11 mouse cellular contexts compared by ENCODE assay signal in the genomic region with DNA sequence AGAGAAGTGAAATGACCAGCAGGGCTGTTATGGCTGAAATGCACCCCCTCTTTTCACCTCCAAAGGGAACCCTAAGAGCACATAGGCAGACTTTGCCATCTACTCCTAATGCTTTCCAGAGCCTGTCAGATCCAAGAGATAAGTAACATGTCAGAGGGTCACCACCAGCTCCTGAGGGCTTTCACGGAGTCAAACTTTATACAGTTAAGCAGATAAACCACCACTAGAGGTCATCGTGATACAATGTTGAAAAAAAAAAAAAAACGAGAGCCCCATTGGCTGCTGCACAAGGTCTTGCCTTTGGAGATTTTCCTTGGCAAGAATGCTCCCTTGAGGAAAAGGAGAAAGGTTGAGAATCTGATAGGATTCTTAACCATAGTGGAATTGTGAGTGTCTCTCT. TPM values are rescaled to one million over a fixed set of nuclear protein-coding genes. Genes with fewer than 3 reads are reported as not detected.
DNase-seq lines count a peak whose midpoint lies in the region; ATAC-seq lines count a peak whose summit lies in the region.
"Had no signal": no experiment of that assay in that cellular context is flagged by ENCODE, and none has a peak within 500 bp of the region (broad histone marks: within the 10 kb centered on the region; RNA-seq: fewer than 3 reads in every experiment).

No protein-coding gene starts in this region.

- no peaks in the 10 kb centered on the region for H3K36me3 ChIP-seq in hindbrain, embryonic 14.5 days (replicated peaks; ENCODE audit: control insufficient read depth, insufficient read depth)
- H3K36me3 ChIP-seq in hindbrain, embryonic 12.5 days, result no peaks in the 10 kb centered on the region
- H3K36me3 ChIP-seq in embryonic facial prominence, embryonic 13.5 days, result no peaks in the 10 kb centered on the region
- H3K36me3 ChIP-seq: hindbrain, embryonic 15.5 days had no signal

- peak; percentile 33 for DNase-seq in hindbrain, embryonic 14.5 days (ENCODE audit: low spot score)
- DNase-seq in 416B (ENCODE audit: low read depth) (peak; percentile 47), MN1 (ENCODE audit: low spot score) (peak; percentile 58)
- no peak for DNase-seq in lung, postnatal 14 days
- no peak for DNase-seq in ovary, postnatal 10 days (ENCODE audit: low spot score)
- DNase-seq: gastrocnemius, postnatal 36 days; lung, postnatal 10 days had no signal

- no peak overlapping the region for H3K27ac ChIP-seq in hindbrain, embryonic 14.5 days
- no peak overlapping the region for H3K27ac ChIP-seq in hindbrain, embryonic 12.5 days
- no peak overlapping the region for H3K27ac ChIP-seq in embryonic facial prominence, embryonic 13.5 days
- H3K27ac ChIP-seq: hindbrain, embryonic 15.5 days had no signal

- no peak overlapping the region for H3K4me3 ChIP-seq in hindbrain, embryonic 14.5 days (replicated peaks; ENCODE audit: low read length)
- no peak overlapping the region for H3K4me3 ChIP-seq in hindbrain, embryonic 12.5 days
- no peak overlapping the region for H3K4me3 ChIP-seq in embryonic facial prominence, embryonic 13.5 days
- H3K4me3 ChIP-seq: hindbrain, embryonic 15.5 days had no signal

- H3K4me2 ChIP-seq in hindbrain, embryonic 14.5 days (replicated peaks), result no peak overlapping the region
- H3K4me2 ChIP-seq in hindbrain, embryonic 12.5 days (replicated peaks), result no peak overlapping the region
- H3K4me2 ChIP-seq in embryonic facial prominence, embryonic 13.5 days, result no peak overlapping the region
- H3K4me2 ChIP-seq: hindbrain, embryonic 15.5 days had no signal

- H3K9me3 ChIP-seq in hindbrain, embryonic 14.5 days (ENCODE audit: control insufficient read depth, low read length), result no peaks in the 10 kb centered on the region
- no peaks in the 10 kb centered on the region for H3K9me3 ChIP-seq in hindbrain, embryonic 12.5 days (replicated peaks)
- H3K9me3 ChIP-seq in embryonic facial prominence, embryonic 13.5 days, result no peaks in the 10 kb centered on the region
- H3K9me3 ChIP-seq: hindbrain, embryonic 15.5 days had no signal

- no peak for ATAC-seq in hindbrain, embryonic 14.5 days (ENCODE audit: low FRiP score)
- ATAC-seq in hindbrain, embryonic 12.5 days (ENCODE audit: low FRiP score), result no peak
- no peak for ATAC-seq in embryonic facial prominence, embryonic 13.5 days (ENCODE audit: insufficient number of reproducible peaks, insufficient read depth, low FRiP score, low TSS enrichment, low read depth)
- no peak for ATAC-seq in megakaryocyte, adult 5-6 weeks (ENCODE audit: poor library complexity, severe bottlenecking)

- H3K9ac ChIP-seq in hindbrain, embryonic 14.5 days, result no peak overlapping the region
- no peak overlapping the region for H3K9ac ChIP-seq in hindbrain, embryonic 12.5 days
- H3K9ac ChIP-seq in embryonic facial prominence, embryonic 13.5 days, result 0 out of 2 replicates have a peak overlapping the region, but pooled peaks have one; percentile 11
- H3K9ac ChIP-seq: hindbrain, embryonic 15.5 days had no signal

- peaks cover 15% of the 10 kb centered on the region for H3K4me1 ChIP-seq in hindbrain, embryonic 14.5 days (replicated peaks; ENCODE audit: control insufficient read depth, insufficient read depth, low read length)
- H3K4me1 ChIP-seq in hindbrain, embryonic 12.5 days, result peaks cover 24% of the 10 kb centered on the region
- H3K4me1 ChIP-seq in embryonic facial prominence, embryonic 13.5 days, result peaks cover 12% of the 10 kb centered on the region

- WGBS in hindbrain, embryonic 14.5 days, result 0% methylated on average over 3 of the region's 3 CpGs
- WGBS in hindbrain, embryonic 12.5 days, result 0% methylated on average over 3 of the region's 3 CpGs
- WGBS in embryonic facial prominence, embryonic 13.5 days, result 2% methylated on average over 3 of the region's 3 CpGs

- no peaks in the 10 kb centered on the region; the same call in 1 of the 2 replicates for H3K27me3 ChIP-seq in hindbrain, embryonic 14.5 days (ENCODE audit: control insufficient read depth, insufficient read depth, low read length)
- H3K27me3 ChIP-seq in hindbrain, embryonic 12.5 days, result peaks cover 5% of the 10 kb centered on the region
- peaks cover 5% of the 10 kb centered on the region; the same call in 1 of the 2 replicates for H3K27me3 ChIP-seq in embryonic facial prominence, embryonic 13.5 days

RNA-seq across cellular contexts. Expression of a gene that starts 1.8 kb away (rescaled TPM):
- 1.4 and 1.5 TPM in 2 replicates for polyA plus RNA-seq in hindbrain, embryonic 14.5 days (2014; fragmentation: Nextera tagmentation; extraction: Ambion mirVana)
- 1.5 and 2.0 TPM in 2 replicates for polyA plus RNA-seq in hindbrain, embryonic 12.5 days (2016; fragmentation: Nextera tagmentation; extraction: Ambion mirVana)
- 0.26 and 0.28 TPM in 2 replicates for polyA plus RNA-seq in embryonic facial prominence, embryonic 13.5 days (2015; fragmentation: Nextera tagmentation; extraction: Ambion mirVana)
- not detected in 2 replicates for total RNA-seq in megakaryocyte, adult 5-6 weeks (2015)
- 0.04 TPM in 1 of 2 replicates, not detected in the other for total RNA-seq in megakaryocyte, adult 5-6 weeks (2017)

RNA-seq across cellular contexts. Expression of a gene that starts 20.4 kb away (rescaled TPM):
- polyA plus RNA-seq in hindbrain, embryonic 14.5 days (2014; fragmentation: Nextera tagmentation; extraction: Ambion mirVana), result 21.2 and 23.4 TPM in 2 replicates
- polyA plus RNA-seq in hindbrain, embryonic 12.5 days (2016; fragmentation: Nextera tagmentation; extraction: Ambion mirVana), result 15.0 and 17.1 TPM in 2 replicates
- polyA plus RNA-seq in embryonic facial prominence, embryonic 13.5 days (2015; fragmentation: Nextera tagmentation; extraction: Ambion mirVana), result 0.15 and 0.45 TPM in 2 replicates
- not detected in 2 replicates for total RNA-seq in megakaryocyte, adult 5-6 weeks (2015)
- total RNA-seq in megakaryocyte, adult 5-6 weeks (2017), result not detected in 2 replicates
- total RNA-seq: gastrocnemius, postnatal 36 days had no signal

Comparison
In these comparisons a context has a peak if more than half of its experiments do, and no peak if none do; other contexts are left out.
1. DNase-seq: peak in hindbrain, embryonic 14.5 days (single experiment), 416B (single experiment) and MN1 (single experiment); none in lung, postnatal 14 days (single experiment) and ovary, postnatal 10 days (single experiment).
2. RNA of a gene that starts 20.4 kb away (polyA plus RNA-seq): 21.2 to 23.4 TPM in hindbrain, embryonic 14.5 days and 15.0 to 17.1 TPM in hindbrain, embryonic 12.5 days; 0.15 to 0.45 TPM in embryonic facial prominence, embryonic 13.5 days; every median in the first group is over 10 times any median in the second.